Mouse (Mus musculus) NIH3T3 (cell line): ENCODE results near the gene Trmt61a.

Source experiments
- DNase-seq: peaks from one replicate; pipeline ENCODE4 v3.0.0-alpha.2; 2012; ENCODE audit warnings: low read depth

Gene Trmt61a

DNA sequence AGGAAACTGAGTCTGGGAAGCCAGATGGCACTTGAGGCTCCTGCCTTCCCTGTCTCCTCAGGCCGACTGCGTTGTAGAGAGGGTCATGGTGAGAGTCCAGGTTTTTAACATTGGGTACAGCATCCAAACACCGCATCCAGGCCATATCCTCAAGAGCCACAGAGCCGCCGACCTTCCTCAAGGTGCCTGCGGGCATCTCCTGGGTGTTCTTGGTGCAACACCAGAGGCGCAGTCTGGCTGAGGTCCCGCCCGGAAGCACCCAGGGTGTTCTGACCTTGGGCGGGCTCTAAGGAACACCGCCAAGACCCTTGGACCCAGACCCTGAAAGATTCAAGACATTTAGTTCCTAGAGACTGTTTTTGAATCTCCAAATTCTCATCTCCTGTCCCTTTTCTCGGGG is 5.3 kb upstream of the Trmt61a start:
- no peak for DNase-seq

DNA sequence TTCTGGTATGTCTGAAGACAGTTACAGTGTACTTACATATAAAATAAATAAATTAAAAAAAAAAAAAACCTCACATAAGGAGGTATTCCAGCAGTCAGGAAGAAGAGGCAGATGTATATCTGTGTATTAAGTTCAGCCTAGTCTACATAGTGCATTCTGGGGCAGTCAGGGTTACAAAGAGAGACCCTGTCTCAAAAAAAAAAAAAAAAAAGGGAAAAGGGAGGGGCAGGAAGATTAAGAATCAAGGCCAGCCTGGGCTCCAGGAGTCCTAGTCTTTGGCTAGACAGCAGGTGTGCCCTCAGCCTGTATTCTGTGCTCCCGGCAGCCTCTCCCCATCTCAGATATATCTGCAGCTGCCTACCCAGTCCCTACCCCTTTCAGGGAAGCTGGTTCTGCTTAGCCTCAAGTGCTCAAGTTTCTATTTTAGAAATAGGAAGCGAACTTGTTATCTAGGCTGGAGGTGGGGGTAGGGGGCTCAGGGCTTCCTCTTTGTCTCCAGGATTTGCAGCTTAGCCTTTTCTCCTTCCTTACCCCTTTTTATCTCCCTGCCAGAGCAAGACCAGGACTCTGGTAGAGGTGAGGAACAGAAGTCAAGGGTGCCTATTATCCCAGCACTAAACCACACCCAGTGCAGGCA is 2.9 kb upstream of the Trmt61a start:
- no peak for DNase-seq

DNA sequence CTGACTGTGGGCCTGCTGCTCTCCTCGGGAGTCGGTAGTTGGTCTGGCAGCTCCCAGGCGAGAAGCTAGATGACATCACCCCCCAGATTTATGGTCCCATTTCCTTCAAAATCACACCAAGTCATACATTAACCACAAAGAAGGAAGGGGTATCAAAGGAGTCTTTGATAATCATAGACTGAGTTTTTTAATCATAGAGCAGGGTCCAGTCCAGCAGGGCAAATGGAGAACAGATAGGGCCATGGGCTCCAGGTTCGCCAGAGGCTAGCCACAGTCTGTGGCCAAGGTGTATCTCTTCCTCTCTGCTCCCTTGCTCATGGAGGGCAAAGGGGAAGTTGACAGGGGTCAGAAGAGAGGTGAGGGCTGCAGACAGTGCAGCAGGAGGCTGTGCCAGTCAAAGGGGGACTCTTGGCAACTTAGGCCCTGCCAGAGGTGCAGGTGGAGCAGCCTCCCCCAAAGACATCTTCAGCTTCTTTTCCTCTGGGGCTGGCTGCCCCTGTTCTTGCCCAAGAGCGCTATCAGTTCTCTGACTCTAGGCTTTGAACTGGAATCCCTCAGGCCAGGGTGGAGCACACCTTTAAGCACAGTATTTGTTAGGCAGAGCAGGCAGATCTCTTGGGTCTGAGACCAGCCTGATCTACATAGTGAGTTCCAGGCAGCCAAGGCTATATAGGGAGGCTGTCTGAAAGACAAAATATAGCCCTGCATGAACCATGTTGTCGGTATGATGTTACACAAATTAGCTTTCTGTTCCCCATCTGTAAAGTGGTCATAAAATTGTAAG is 1.9 kb upstream of the Trmt61a start:
- DNase-seq, result no peak

DNA sequence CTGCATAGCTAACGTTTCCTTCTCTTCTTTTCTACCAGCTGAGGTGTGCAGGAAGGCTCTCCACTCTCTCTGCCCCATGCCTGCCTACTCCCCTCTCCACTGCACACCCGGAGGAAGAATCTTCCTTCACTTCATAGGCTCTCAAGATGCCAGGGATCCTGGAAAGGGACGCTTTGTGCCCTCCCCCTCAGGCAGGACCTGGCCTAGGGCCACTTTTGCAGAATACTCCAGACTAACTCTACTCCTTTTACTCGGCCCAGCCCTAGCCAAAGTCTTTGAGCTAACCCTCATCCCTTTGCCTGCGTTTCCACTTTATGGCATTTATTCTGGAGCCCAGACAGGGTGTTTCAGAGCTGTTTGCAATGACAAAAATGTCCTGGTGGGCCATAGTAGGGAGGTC is 484 bp upstream of the Trmt61a start:
- peak; percentile 77 for DNase-seq

DNA sequence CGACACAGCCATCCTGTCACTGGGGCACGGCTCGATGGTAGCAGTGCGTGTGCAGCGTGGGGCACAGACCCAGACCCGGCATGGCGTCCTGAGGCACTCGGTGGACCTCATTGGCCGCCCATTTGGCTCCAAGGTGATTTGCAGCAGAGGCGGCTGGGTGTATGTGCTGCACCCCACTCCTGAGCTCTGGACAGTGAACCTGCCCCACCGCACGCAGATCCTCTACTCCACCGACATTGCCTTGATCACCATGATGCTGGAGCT is 697 bp downstream of the Trmt61a start:
- DNase-seq, result no peak

DNA sequence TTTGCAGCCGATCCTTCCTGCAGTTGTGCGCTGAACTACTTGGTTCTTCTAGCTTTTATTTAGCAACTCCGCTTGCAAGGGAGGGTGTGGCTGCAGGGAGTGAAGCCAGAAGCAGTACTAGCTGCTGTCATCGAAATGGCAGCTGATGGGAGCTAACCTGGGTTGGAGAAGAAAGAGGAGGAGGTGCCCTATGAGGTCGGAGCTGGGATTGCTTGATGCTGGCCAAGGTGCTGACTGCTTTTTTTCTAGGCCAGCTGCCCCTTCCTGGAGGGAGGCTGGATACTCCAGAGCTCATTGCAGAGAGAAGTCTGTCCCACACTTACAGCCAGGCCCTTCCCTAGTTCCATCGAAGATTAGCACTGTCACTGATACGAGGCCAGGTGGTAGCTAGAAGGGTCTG is 1.1 kb downstream of the Trmt61a start:
- peak; percentile 42 for DNase-seq

DNA sequence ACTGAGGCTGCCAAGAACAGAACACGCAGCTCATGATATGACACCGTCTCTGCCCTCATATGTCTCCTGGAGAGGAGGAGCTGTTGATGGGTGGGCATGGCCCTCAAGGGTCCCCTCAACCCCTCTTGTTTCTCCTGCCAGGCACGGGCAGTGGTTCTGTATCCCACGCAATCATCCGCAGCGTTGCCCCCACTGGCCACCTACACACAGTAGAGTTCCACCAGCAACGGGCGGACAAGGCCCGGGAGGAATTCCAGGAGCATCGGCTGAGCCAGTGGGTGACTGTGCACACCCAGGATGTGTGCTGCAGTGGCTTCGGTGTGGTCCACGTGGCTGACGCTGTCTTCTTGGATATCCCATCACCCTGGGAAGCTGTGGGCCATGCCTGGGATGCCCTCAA is 2.8 kb downstream of the Trmt61a start:
- no peak for DNase-seq

DNA sequence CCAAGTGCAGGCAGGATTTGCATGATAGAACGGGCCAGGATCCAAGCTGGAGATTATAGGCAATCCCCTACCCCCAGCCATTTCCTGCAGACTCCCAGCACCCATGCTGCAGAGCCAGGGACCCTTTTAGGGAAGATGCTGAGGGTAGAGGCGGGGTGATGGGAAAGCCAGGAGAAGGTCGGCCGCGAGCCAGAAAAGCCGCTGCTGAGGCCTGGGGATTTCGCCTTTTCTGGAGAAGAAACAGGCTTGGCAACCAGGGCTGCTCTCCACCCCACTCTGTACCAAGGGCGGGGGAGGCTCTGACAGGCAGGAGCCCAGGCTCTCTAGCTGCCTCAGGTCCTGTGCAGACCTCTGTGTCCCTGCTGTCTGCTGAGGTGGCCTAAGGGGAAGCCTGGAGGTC is 3.4 kb downstream of the Trmt61a start:
- no peak for DNase-seq

DNA sequence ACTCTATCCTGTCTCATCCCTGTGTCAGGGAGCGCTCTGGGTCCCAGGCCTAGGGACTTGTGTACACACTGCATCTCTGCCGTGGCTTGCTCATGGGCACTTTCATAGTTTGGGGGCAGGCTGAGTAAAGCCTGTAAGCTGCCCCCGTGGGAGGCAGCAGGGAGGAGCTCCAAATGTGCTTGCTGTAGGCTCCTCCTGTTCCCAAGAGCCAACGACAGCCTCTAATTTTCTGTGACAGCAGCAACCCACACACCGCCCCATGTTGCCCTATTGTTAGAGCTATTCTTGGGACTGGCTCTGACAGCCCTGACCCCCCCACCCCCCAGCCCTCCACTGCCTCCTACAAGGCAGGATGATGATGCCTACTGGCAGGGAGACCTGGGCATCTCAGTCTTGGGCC is 4.1 kb downstream of the Trmt61a start:
- no peak for DNase-seq

DNA sequence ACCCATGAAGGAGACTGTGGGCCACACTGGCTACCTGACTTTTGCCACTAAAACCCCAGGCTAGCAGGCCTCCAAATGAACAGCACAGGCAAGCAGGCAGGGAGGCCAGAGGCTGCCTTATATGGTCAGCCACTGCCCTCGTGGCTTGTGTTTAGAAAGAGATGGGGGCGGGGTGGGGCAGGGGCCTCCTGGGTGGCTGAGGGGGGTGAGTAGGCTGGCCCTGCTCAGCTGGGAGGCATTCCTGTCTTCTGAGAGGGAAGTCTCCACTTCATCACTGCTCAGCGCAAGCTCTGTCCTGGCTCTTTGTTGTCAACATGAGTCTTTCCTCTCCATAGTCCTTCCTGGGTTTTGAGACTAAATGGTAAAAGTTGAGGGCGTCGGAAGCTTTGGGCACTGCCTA is 4.9 kb downstream of the Trmt61a start:
- peak; percentile 71 for DNase-seq

DNA sequence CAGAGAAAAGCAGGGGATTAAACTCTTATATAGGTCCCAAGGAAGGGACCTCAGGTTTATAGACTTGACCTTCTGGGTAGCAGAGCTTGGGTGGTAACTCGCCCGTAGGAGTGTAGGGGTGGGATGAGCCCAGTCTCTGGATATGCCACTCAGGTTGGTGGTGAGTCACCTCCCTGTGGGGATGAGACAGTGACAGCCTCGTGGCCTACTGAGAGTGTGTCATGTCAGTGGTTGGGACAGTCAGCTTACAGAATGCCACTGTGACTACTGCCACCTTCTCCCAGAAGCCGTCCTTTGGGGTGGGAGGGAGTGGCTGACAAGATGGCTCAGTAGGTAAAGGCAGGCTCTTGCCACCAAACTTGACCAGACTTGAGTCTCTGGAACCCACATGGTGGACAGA is 8.5 kb downstream of the Trmt61a start:
- DNase-seq, result no peak

DNA sequence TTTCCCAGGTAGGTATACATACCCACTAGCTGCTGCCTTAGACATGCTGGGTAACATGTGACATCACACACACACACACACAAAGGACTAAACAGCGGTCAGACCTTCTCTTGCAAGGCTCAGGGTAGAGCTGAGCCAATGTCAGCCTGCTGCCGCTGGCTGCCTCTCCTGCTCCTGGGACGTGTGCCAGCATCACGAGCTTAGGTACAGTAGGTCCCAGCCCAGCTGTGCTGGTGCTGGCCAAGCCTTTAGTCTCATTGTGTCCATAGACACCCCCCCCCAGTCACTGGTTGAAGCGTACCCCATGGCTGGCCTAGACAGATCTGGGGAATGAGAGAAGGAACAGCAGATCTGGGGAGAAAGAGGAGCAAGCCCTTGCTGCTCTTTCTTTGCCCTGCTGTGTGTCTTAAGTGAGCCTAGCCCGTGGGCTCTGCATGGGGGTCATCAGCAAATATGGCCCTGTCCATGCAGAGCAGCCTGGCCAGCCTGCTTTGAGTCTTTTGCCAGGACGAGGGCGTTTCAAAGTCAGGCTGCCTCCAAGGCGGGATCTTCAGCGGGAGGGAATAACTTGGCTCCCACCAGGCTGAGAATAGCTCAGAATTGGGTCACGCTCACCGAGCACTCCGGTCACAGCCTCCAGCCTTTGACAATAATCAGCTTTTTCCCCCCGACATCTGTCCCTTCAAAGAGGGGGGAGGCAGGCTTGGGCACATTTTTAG is 9.6 kb downstream of the Trmt61a start:
- DNase-seq, result peak; percentile 73

DNA sequence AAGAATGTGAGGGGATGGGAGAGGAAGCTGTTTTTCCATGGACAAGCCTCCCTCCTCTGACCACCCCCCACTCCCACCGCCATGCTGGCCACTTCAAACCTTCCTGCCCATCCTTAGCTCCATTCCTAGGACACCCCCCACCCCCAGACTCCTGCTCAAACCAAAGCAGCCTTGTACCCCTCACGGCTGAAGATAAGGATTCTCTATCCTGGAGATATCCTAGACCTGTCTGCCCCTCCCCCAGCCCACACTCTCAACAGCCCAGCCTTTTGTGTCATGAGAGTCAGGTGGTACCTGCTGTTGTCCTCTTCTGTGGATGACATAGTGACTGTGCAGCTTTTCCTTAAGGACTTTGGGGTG is 10.1 kb downstream of the Trmt61a start:
- no peak for DNase-seq

DNA sequence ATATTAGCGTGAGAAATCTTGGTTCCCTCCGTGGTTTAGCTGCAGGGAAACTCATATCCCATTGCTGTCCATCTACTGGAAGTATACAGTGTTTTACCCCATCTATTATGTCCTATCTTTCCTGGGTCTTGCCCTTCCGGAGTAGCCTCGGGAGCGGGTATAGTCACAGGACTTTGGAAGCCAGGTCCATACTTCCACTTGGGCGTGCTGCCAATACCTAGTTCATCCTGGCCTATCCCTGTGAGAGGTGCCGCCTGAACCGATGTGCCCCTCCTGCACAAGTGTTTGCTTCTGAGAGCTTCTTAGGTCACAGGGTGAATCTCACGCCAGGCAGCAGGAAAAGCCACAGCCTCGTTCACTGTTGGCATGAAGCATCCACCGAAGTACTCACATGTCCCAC is 11.5 kb downstream of the Trmt61a start:
- DNase-seq, result no peak

DNA sequence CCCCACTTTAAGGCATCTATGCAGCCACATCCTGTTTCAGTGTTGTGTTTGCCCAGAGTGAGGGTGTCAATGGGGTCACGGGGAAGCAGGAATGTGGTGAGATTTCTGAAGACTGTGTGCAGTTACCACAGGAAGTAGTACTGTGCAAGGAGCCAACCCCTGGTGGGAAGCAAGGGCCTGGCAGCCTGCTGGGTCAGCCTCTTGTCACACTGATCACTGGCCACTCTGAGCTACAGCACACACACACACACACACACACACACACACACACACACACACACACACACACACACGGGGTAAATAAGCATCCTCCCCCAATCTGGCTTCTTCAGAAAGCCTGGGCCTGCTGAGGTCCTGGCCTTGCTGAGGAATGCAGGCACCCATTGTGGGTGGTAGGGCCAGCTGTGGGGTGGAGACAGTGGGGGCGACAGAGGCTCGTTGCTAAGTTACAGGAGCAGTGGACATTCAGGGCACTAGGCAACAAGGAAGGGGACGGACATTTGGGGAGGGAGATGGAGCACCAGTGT is 13.5 kb downstream of the Trmt61a start:
- DNase-seq, result peak; percentile 54

DNA sequence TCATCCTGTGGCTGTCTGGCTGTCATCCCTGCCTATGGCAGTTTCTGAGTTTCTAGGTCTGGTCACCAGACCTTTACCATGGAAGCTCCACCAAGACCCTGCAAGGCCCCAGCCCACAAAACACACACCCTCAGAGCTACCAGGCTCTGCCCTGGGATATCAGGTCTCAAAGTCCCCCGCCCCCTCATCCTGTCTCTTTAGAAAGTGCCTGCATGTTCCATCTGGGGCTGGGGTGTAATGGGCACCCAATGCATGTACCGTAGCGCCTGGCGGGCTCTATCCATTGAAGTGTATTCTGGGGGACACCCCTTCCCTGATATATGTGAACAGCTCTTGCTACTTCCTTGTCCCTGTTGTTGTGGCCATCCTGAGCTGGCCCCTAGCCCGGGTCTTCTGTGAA is 15.0 kb downstream of the Trmt61a start:
- DNase-seq, result no peak

DNA sequence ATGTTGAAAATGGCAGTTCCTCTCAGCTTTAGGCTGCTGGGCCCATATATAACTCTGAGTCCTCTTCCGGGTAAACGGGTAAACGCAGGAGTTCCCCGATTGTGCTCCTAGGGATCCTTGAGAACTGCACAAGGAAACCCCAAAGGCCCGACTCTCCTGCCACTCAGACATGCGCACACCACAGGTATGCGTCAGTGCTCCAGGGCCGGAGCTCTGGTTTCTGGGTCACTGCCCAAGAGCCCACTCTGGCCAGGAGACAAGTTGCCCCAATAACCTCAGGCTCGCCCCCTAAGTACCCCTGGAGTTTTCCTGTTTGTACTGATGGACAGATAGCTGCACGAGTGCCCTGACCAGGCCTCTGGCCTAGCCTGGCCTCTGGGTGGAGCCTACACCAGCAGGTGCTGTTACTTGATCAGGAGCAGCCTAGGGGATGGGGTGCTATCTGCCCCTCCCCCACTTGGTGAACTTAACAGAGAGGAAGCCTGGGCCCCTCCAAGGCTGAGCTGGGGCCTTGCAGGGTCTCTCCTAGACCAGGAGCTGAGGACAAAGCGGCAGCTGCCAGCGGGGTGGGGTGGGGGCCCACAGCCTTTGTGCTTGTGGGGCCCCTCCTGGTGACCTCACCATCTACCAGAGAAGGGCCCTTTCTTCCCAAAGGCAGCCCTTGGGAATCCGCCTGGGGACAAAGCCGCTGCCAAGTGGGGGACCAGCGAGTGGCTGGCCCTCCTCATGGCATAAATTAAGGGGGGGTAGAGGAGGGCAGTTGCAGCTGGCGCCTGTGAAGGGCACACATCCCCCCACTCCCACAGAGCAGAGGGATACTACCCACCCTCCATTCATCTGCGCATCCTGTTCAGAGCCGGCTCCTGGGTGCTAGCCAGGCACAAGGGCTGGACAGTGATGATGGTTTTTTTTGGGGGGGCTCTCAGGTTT is 15.7 kb downstream of the Trmt61a start:
- no peak for DNase-seq

DNA sequence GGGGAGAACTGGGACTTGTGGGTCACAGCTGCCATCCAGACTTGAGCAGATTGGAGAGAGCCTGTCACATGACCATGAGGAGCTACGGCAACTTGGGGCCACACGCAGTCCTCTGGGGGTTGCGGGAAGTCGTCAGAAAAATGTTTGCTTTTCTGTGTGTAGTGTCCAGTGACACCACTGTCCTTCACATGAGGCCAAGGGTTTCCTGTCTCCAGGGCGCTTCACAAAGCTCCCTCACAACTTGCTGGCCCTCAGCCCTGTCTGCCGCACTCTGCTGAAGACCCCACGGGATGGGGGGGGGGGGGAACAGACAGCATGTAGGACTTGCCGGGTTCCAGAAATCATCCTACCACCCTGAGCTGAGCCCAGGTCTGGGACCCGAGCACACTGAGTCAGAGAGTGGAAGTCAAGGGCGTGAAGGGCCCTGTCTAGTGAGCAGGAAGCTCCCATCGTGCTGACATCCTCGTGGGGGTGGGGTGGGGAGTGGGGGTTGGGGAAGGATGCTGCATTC is 16.4 kb downstream of the Trmt61a start:
- DNase-seq, result no peak

DNA sequence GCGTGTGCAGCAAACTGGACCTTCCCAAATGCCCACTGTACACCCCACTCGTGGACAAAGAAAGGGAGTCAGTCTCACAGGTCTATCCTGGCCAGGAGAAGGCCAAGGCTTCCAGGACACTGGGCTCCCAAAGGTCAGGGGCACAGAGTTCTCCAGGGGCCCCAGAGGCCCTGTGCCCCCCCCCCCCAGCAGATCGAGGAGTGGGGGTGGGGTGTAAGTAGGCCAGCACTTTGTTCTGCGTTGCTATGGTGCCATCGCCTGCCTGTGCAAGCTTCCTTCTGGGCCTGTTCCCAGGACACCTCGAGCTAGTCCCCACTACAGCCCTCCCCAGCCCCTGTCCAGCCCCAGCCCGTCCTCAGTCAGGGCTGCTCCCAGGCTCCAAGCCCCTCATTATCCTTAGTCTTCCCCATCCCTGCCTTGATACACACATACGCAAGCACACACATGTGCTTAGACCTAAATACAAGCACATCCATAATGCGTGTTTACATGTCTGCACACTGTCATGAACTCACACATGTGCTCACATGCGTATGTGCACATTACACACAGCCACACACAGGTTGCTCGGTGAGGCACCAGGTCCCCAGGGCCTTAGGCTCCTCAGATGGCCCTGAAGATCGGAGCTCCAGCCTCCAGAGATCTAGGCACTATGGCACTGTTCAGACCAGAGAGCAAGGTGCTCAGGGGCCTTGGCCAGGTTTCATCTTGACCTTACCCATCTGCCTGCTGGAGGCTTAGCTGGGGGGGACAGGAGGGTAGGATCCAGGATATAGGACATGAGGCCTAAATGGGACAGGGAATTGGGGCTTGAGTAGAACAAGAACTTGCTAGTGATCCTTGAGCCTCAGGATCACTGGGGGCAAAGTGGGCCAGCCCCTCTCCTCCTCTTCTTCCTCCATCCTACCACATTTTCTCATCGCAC is 17.2 kb downstream of the Trmt61a start:
- no peak for DNase-seq

DNA sequence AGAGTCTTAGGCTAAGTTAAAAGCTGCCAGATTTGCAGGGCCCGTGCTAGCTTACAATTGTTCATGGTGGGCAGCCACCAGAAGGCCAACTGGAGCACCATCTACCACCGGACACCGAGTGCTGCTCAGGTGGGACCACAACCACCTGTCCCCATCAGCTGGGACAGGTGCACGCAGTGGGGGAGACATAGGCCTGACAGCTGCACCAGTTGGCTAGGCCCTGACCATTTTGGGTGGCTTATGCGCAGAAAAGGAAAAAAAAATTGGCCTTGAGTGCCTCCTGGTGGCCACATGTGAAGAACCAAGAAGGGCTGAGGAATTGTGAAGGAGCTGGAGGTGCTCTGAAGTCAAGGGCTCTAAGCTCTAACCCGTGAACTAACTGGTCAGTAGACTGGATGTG is 18.3 kb downstream of the Trmt61a start:
- peak; percentile 86 for DNase-seq

DNA sequence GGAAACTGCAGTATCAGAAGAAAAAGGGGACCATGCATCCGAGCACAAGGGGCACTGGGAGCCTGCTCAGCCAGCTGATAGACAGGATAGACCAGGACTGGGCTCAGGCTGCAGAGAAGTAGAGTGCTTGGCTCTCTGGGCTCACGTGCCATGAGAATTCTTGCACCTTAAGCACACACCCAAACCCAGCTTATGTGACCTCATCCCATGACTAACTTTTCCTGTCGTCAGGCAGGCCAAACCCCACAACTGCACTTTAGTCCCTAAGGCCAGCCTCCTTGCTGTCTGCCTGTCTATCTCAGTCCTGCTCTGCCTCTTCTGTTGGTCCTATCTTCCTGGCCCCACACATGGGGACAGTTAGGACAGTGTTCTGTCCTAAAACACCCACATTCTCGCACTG is 19.8 kb downstream of the Trmt61a start:
- peak; percentile 27 for DNase-seq
